Mouse (Mus musculus): ENCODE data around the gene Serpinb1a. TPM values are rescaled to one million over a fixed set of nuclear protein-coding genes. Genes with fewer than 3 reads are reported as not detected.

Serpinb1a gene
- 7.8 TPM for polyA plus RNA-seq (2014; fragmentation: Illumina TruSeq; extraction: RNeasy Lipid Tissue Mini Kit (QIAGEN cat#74804); ENCODE audit: low read depth, low replicate concordance)

GRCm38 (mm10) chr13:32850668-32851404, at the start of gene Serpinb1a:
Gene Serpinb1a, minus strand, starts transcription at chr13:32851185.

GRCm38 (mm10) chr13:32898111-32898510, 47.1 kb upstream of the Serpinb1a start, which contains the start of gene Serpinb1c:
Gene Serpinb1c, minus strand, starts transcription at chr13:32898211.

DNA sequence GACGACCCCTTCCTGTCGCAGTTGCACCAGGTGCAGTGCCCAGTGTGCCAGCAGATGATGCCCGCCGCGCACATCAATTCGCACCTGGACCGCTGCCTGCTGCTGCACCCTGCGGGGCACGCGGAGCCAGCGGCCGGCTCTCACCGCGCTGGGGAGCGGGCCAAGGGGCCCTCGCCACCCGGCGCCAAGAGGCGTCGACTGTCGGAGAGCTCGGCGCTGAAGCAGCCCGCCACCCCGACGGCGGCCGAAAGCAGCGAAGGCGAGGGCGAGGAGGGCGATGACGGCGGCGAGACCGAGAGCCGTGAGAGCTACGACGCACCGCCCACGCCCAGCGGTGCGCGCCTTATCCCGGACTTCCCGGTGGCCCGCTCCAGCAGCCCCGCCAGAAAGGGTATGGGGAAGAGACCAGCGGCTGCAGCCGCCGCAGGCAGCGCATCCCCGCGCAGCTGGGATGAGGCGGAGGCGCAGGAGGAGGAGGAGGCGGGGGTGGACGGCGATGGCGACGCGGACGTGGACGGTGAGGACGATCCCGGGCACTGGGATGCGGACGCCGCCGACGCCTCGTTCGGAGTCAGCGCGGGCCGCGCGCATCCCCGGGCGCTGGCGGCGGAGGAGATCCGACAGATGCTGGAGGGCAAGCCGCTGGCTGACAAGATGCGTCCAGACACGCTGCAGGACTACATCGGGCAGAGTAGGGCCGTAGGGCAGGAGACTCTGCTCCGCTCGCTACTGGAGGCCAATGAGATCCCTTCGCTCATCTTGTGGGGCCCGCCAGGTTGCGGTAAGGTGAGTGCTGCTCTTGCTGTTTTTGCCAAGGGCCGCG, 48.5 kb downstream of the Serpinb1a start, which contains the start of gene D930007J09Rik:
Gene D930007J09Rik, minus strand, starts transcription at position 591 of the 823 bp plus-strand sequence.

DNA sequence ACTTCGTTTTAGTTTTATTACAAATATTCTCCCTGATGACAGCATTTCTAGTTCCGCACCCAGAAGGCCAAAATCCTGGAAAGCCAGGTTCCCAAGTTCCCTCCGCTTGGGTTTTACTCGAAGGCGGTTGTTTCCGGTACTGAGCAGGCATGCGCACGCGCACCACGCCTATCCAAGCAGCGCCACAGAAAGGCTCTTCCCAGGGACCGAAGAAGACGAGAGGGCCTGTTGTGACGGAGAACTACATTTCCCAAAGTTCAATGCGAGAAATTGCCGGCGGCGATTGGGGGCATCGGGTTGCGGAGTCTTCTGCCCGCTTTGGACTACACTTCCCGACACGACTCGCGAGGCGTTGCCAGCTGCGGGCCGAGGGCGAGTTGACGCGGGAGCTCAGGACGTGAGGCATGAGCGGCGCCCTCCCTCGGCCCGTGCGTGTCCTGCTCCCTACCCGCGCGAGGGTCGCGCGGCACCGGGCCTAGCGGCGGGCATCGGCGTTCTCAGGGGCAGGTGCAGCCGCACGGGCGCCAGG, 49.2 kb downstream of the Serpinb1a start, which contains the start of gene Wrnip1:
Gene Wrnip1, plus strand, starts transcription at position 346 of the 529 bp plus-strand sequence.

Other genes with a start within 250 kb of the Serpinb1a start
- 0.21 TPM for gene Mylk4, start 67.2 kb downstream of the Serpinb1a start, polyA plus RNA-seq (2014; fragmentation: Illumina TruSeq; extraction: RNeasy Lipid Tissue Mini Kit (QIAGEN cat#74804); ENCODE audit: low read depth, low replicate concordance)
- 22.4 TPM for gene Wrnip1, start 49.1 kb downstream of the Serpinb1a start, polyA plus RNA-seq (2014; fragmentation: Illumina TruSeq; extraction: RNeasy Lipid Tissue Mini Kit (QIAGEN cat#74804); ENCODE audit: low read depth, low replicate concordance)
- 1.3 TPM for gene D930007J09Rik, start 48.3 kb downstream of the Serpinb1a start, polyA plus RNA-seq (2014; fragmentation: Illumina TruSeq; extraction: RNeasy Lipid Tissue Mini Kit (QIAGEN cat#74804); ENCODE audit: low read depth, low replicate concordance)
- gene Serpinb1c, start 47.0 kb upstream of the Serpinb1a start, polyA plus RNA-seq (2014; fragmentation: Illumina TruSeq; extraction: RNeasy Lipid Tissue Mini Kit (QIAGEN cat#74804); ENCODE audit: low read depth, low replicate concordance) = not detected
- gene Serpinb6b, start 114.0 kb upstream of the Serpinb1a start, polyA plus RNA-seq (2014; fragmentation: Illumina TruSeq; extraction: RNeasy Lipid Tissue Mini Kit (QIAGEN cat#74804); ENCODE audit: low read depth, low replicate concordance) = 16.3 TPM
- 26.2 TPM for gene Serpinb9, start 152.1 kb upstream of the Serpinb1a start, polyA plus RNA-seq (2014; fragmentation: Illumina TruSeq; extraction: RNeasy Lipid Tissue Mini Kit (QIAGEN cat#74804); ENCODE audit: low read depth, low replicate concordance)
- 0.15 TPM for gene Serpinb9b, start 176.2 kb upstream of the Serpinb1a start, polyA plus RNA-seq (2014; fragmentation: Illumina TruSeq; extraction: RNeasy Lipid Tissue Mini Kit (QIAGEN cat#74804); ENCODE audit: low read depth, low replicate concordance)
- gene Serpinb1b, start 227.4 kb upstream of the Serpinb1a start, polyA plus RNA-seq (2014; fragmentation: Illumina TruSeq; extraction: RNeasy Lipid Tissue Mini Kit (QIAGEN cat#74804); ENCODE audit: low read depth, low replicate concordance) = 1.6 TPM